Mouse (Mus musculus) forebrain, embryonic 12.5 days (tissue): Measurements from ENCODE around the gene Gtf2a2. TPM values are rescaled to one million over a fixed set of nuclear protein-coding genes. Genes with fewer than 3 reads are reported as not detected.

ENCODE experiments used
- polyA plus RNA-seq: library from polyadenylated mRNA; unstranded; fragments of >200 nt; fragmentation: Nextera tagmentation; extraction: Ambion mirVana; gene quantifications from 2 replicates; pipeline ENCODE4 v1.2.1, GENCODE M21; 2016

Gtf2a2 gene
- polyA plus RNA-seq, 1 experiment from 2014 or later, result 211 TPM

Other genes starting within 250 kb of the Gtf2a2 start
- 115 and 119 TPM in 2 replicates for gene Bnip2, start 23.1 kb upstream of the Gtf2a2 start, polyA plus RNA-seq
- not detected in 2 replicates for gene Gcnt3, start 25.5 kb downstream of the Gtf2a2 start, polyA plus RNA-seq
- 4.9 and 5.7 TPM in 2 replicates for gene Fam81a, start 130.0 kb downstream of the Gtf2a2 start, polyA plus RNA-seq
- gene Myo1e, start 194.8 kb downstream of the Gtf2a2 start, polyA plus RNA-seq, result 10.3 and 11.3 TPM in 2 replicates